ENCODE assay signal across 8 mouse cellular contexts in genomic region chr6:88140264-88140663, GRCm38 (mm10). TPM values are rescaled to one million over a fixed set of nuclear protein-coding genes. Genes with fewer than 3 reads are reported as not detected.
A peak's percentile ranks its signal among the peaks of the same experiment; 100 is the strongest.
DNase-seq lines count a peak whose midpoint lies in the region; ATAC-seq lines count a peak whose summit lies in the region.

No protein-coding gene starts in this region.

- H3K27me3 ChIP-seq in intestine, embryonic 15.5 days (replicated peaks): 0 out of 2 replicates have a peak, but pooled peaks cover 4% of the 10 kb centered on the region
- peaks cover 28% of the 10 kb centered on the region for H3K27me3 ChIP-seq in hindbrain, embryonic 10.5 days (ENCODE audit: insufficient read depth, poor library complexity, severe bottlenecking)

- no peak overlapping the region for H3K9ac ChIP-seq in intestine, embryonic 15.5 days

- no peak overlapping the region for H3K4me3 ChIP-seq in intestine, embryonic 15.5 days (replicated peaks)
- no peak overlapping the region for H3K4me3 ChIP-seq in hindbrain, embryonic 10.5 days

- DNase-seq in Muller cell, postnatal 12 days (ENCODE audit: inconsistent ontology term): peak; percentile 89
- DNase-seq in adrenal gland, postnatal 36 days: peak; percentile 25 to 59
- peak; percentile 66 for DNase-seq in heart, adult 8-10 months (ENCODE audit: low spot score)
- DNase-seq in left cerebral cortex, adult 8-10 months (ENCODE audit: low spot score in 2 of 2): peak; percentile 22 to 84
- DNase-seq in right cerebral cortex, postnatal 36 days (ENCODE audit: low spot score in 2 of 2): peak; percentile 81 to 82
- DNase-seq in hindbrain, embryonic 10.5 days (ENCODE audit: low spot score): no peak

- H3K36me3 ChIP-seq in intestine, embryonic 15.5 days: no peaks in the 10 kb centered on the region
- no peaks in the 10 kb centered on the region for H3K36me3 ChIP-seq in hindbrain, embryonic 10.5 days

- ATAC-seq in intestine, embryonic 15.5 days: no peak
- no peak for ATAC-seq in inflammation-experienced regulatory T-cells, adult 6 months

- no peaks in the 10 kb centered on the region for H3K9me3 ChIP-seq in intestine, embryonic 15.5 days
- no peaks in the 10 kb centered on the region for H3K9me3 ChIP-seq in hindbrain, embryonic 10.5 days

- H3K4me1 ChIP-seq in intestine, embryonic 15.5 days (replicated peaks): peaks cover 5% of the 10 kb centered on the region; the same call in 1 of the 2 replicates
- peaks cover 27% of the 10 kb centered on the region for H3K4me1 ChIP-seq in hindbrain, embryonic 10.5 days (replicated peaks)

- no peak overlapping the region for H3K27ac ChIP-seq in intestine, embryonic 15.5 days
- no peak overlapping the region for H3K27ac ChIP-seq in hindbrain, embryonic 10.5 days

- H3K4me2 ChIP-seq in intestine, embryonic 15.5 days (replicated peaks): no peak overlapping the region

- WGBS in intestine, embryonic 15.5 days: 62% methylated on average over 8 of the region's 8 CpGs
- 74% methylated on average over 8 of the region's 8 CpGs for WGBS in hindbrain, embryonic 10.5 days

RNA-seq across cellular contexts. Expression of gene Gata2, which starts 53.4 kb away (rescaled TPM):
- total RNA-seq in adrenal gland, postnatal 36 days (2021): 10 to 100 TPM; 21.0 to 21.1 TPM
- 10 to 100 TPM; 13.5 to 20.0 (median 17.4) TPM for total RNA-seq in heart, adult 8-10 months (2022)
- 1 to 10 TPM; 4.4 to 6.8 (median 6.2) TPM for total RNA-seq in left cerebral cortex, adult 8-10 months (2022)
- 6.4 and 8.7 TPM in 2 replicates for polyA plus RNA-seq in intestine, embryonic 15.5 days (2015; fragmentation: Nextera tagmentation; extraction: Ambion mirVana)
- polyA plus RNA-seq in inflammation-experienced regulatory T-cells, adult 6 months (2017; shearing (Covaris generic)): not detected
- polyA plus RNA-seq in hindbrain, embryonic 10.5 days (2016; fragmentation: Nextera tagmentation; extraction: Ambion mirVana): 20.0 and 20.8 TPM in 2 replicates

RNA-seq across cellular contexts. Expression of gene Rpn1, which starts 56.0 kb away (rescaled TPM):
- total RNA-seq in adrenal gland, postnatal 36 days (2021): 100 to 1,000 TPM; 255 to 268 TPM
- 100 to 1,000 TPM in 3 of 4 experiments, 10 to 100 TPM in 1; 92.5 to 117 (median 111) TPM for total RNA-seq in heart, adult 8-10 months (2022)
- 100 to 1,000 TPM; 166 to 188 (median 171) TPM for total RNA-seq in left cerebral cortex, adult 8-10 months (2022)
- polyA plus RNA-seq in intestine, embryonic 15.5 days (2015; fragmentation: Nextera tagmentation; extraction: Ambion mirVana): 423 and 425 TPM in 2 replicates
- 100 to 1,000 TPM in 2 of 3 experiments, 10 to 100 TPM in 1; 82.7 to 138 (median 128) TPM for polyA plus RNA-seq in inflammation-experienced regulatory T-cells, adult 6 months (2017; shearing (Covaris generic))
- 277 and 300 TPM in 2 replicates for polyA plus RNA-seq in hindbrain, embryonic 10.5 days (2016; fragmentation: Nextera tagmentation; extraction: Ambion mirVana)
